Mouse (Mus musculus): ENCODE data around the gene Topbp1. TPM values are rescaled to one million over a fixed set of nuclear protein-coding genes. Genes with fewer than 3 reads are reported as not detected.

Gene Topbp1
- polyA plus RNA-seq, 1 experiment from 2014 or later = 57.3 TPM

DNA sequence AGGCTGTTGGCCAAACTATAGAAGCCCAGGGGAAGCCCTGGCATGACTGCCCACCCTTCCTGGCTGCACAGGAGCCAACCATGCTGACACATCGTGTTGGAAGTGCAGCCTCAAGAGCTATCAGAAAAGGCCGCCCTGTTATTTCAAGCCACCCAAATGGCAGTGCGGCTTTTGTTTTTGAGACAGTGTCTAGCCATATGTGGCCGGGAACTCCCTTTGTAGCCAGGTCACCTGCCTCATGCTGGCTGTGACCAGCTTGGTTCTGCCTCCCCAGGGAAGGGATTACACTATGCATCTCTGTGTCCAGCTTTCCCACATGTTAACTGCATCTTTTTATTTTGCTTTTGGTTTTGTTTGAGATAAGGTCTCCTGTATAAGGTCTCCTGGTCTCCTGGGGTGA, 75.6 kb downstream of the Topbp1 start:
- WGBS = 83% methylated on average over 4 of the region's 4 CpGs
- H3K36me3 ChIP-seq (ENCODE audit: insufficient read depth, low read length) = no peaks in the 10 kb centered on the region
- no peak overlapping the region for H3K4me2 ChIP-seq (replicated peaks; ENCODE audit: low read depth, low read length)
- H3K9me3 ChIP-seq (ENCODE audit: low read length) = no peaks in the 10 kb centered on the region
- H3K4me1 ChIP-seq (ENCODE audit: insufficient read depth, low read length) = peaks cover 3% of the 10 kb centered on the region; the same call in 1 of the 2 replicates
- no peaks in the 10 kb centered on the region for H3K27me3 ChIP-seq (ENCODE audit: insufficient read depth, low read length)
- no peak overlapping the region for H3K4me3 ChIP-seq (ENCODE audit: low read length)
- no peak overlapping the region for H3K9ac ChIP-seq (replicated peaks; ENCODE audit: low read length)
- H3K27ac ChIP-seq (ENCODE audit: low read length) = no peak overlapping the region
- no peak for ATAC-seq (ENCODE audit: low FRiP score, low TSS enrichment)

- H3K4me3 ChIP-seq (ENCODE audit: low read length) = no peak overlapping the region
- H3K4me1 ChIP-seq (ENCODE audit: insufficient read depth, low read length) = peaks cover 7% of the 10 kb centered on the region; the same call in 1 of the 2 replicates
- ATAC-seq (ENCODE audit: low FRiP score, low TSS enrichment) = no peak
- no peaks in the 10 kb centered on the region for H3K36me3 ChIP-seq (ENCODE audit: insufficient read depth, low read length)
- H3K4me2 ChIP-seq (replicated peaks; ENCODE audit: low read depth, low read length) = no peak overlapping the region
- H3K27me3 ChIP-seq (ENCODE audit: insufficient read depth, low read length) = no peaks in the 10 kb centered on the region
- no peaks in the 10 kb centered on the region for H3K9me3 ChIP-seq (ENCODE audit: low read length)
- WGBS = 42% methylated on average over 6 of the region's 6 CpGs
- no peak overlapping the region for H3K27ac ChIP-seq (ENCODE audit: low read length)
- H3K9ac ChIP-seq (replicated peaks; ENCODE audit: low read length) = no peak overlapping the region
Observed at GRCm38 (mm10) chr9:103382989-103383388, 78.0 kb downstream of the Topbp1 start.

DNA sequence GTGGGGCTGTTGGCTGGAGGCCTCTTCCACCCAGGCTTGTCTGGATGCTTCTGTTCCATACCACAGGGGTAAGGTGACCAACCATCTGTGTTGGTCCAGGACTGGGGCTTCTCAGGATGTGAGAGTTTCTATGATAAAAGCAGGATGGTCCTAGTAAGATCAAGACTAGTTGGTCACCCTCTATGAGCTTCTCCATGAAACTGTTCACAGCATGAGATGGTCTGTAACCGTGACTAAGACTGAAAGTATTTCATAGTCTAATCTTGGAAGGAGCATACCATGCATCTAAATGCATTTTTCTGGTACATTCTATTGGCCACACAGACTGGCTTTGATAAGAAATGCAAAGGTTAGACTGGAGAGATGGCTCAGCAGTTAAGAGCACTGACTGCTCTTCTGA, 78.6 kb downstream of the Topbp1 start:
- no peak overlapping the region for H3K27ac ChIP-seq (ENCODE audit: low read length)
- no peaks in the 10 kb centered on the region for H3K27me3 ChIP-seq (ENCODE audit: insufficient read depth, low read length)
- no peak for ATAC-seq (ENCODE audit: low FRiP score, low TSS enrichment)
- no peaks in the 10 kb centered on the region for H3K9me3 ChIP-seq (ENCODE audit: low read length)
- H3K4me1 ChIP-seq (ENCODE audit: insufficient read depth, low read length) = peaks cover 7% of the 10 kb centered on the region; the same call in 1 of the 2 replicates
- H3K36me3 ChIP-seq (ENCODE audit: insufficient read depth, low read length) = no peaks in the 10 kb centered on the region
- no peak overlapping the region for H3K4me2 ChIP-seq (replicated peaks; ENCODE audit: low read depth, low read length)
- no peak overlapping the region for H3K4me3 ChIP-seq (ENCODE audit: low read length)
- H3K9ac ChIP-seq (replicated peaks; ENCODE audit: low read length) = no peak overlapping the region
- WGBS = 89% methylated on average over 1 of the region's 1 CpGs

DNA sequence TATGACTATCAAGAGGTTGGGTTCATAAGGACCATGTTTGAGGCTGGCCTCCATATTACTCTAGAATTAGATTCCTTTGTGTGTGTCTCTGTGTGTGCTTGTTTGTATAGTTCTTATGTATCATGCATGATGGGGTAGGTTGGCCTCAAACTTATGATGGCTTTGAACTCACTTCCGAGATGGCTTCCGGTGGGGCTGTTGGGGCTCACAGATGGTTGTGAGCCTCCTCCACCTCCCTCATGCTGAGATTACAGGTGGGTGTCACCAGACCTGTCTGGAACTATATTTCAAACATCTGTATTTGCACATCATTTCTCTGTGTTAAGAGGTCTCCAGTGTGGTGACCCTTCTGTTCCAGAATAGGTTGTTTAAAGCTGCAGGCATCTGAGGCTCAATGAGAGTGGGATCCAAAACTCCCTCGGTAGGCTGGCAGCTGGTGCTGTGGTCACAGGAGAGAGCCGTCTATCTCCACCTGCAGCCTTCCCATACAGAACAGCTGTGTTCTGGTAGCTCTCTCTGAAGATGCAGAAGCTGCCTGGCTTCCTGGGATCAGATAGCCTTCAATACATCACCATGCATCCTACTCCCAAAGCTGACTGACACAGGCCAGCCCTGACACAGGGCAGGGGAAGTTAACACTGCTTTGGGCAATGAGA, 79.3 kb downstream of the Topbp1 start:
- WGBS = 66% methylated on average over 4 of the region's 4 CpGs
- no peaks in the 10 kb centered on the region for H3K27me3 ChIP-seq (ENCODE audit: insufficient read depth, low read length)
- no peak for ATAC-seq (ENCODE audit: low FRiP score, low TSS enrichment)
- no peak overlapping the region for H3K4me3 ChIP-seq (ENCODE audit: low read length)
- no peaks in the 10 kb centered on the region for H3K36me3 ChIP-seq (ENCODE audit: insufficient read depth, low read length)
- H3K9me3 ChIP-seq (ENCODE audit: low read length) = no peaks in the 10 kb centered on the region
- H3K27ac ChIP-seq (ENCODE audit: low read length) = no peak overlapping the region
- H3K9ac ChIP-seq (replicated peaks; ENCODE audit: low read length) = no peak overlapping the region
- H3K4me2 ChIP-seq (replicated peaks; ENCODE audit: low read depth, low read length) = no peak overlapping the region
- peaks cover 7% of the 10 kb centered on the region; the same call in 1 of the 2 replicates for H3K4me1 ChIP-seq (ENCODE audit: insufficient read depth, low read length)

- Histone ChIP-seq H3K4me2 (replicated peaks; ENCODE audit: low read depth, low read length) (no peak overlapping the region), H3K4me3 (ENCODE audit: low read length) (no peak overlapping the region), H3K9ac (replicated peaks; ENCODE audit: low read length) (no peak overlapping the region), H3K36me3 (ENCODE audit: insufficient read depth, low read length) (no peaks in the 10 kb centered on the region), H3K27ac (ENCODE audit: low read length) (no peak overlapping the region), H3K9me3 (ENCODE audit: low read length) (no peaks in the 10 kb centered on the region), H3K27me3 (ENCODE audit: insufficient read depth, low read length) (no peaks in the 10 kb centered on the region), H3K4me1 (ENCODE audit: insufficient read depth, low read length) (peaks cover 7% of the 10 kb centered on the region; the same call in 1 of the 2 replicates)
- WGBS = 7% methylated on average over 1 of the region's 1 CpGs
- ATAC-seq (ENCODE audit: low FRiP score, low TSS enrichment) = no peak
Observed at GRCm38 (mm10) chr9:103385600-103385999, 80.6 kb downstream of the Topbp1 start.

DNA sequence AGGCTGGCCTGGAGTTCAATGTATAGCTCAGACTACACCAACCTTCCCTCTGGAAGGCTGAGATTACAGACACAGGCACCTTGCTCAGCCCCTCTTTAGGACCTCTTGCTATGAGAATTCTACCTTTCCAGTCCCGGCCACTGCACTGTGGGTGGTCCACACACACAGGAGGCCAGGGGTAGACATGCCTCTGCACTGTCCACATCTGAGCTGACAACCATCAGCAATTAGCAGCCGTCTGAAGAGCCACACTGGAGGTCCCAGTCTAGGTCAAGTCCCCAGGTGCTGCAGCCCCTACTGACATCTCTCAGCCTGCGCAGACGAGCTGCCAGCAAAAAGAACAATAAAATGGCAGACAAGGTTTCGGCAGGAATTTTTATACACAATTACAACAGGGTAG, 81.6 kb downstream of the Topbp1 start:
- H3K4me2 ChIP-seq (replicated peaks; ENCODE audit: low read depth, low read length) = no peak overlapping the region
- no peak overlapping the region for H3K4me3 ChIP-seq (ENCODE audit: low read length)
- 27% methylated on average over 5 of the region's 5 CpGs for WGBS
- H3K9ac ChIP-seq (replicated peaks; ENCODE audit: low read length) = no peak overlapping the region
- H3K36me3 ChIP-seq (ENCODE audit: insufficient read depth, low read length) = no peaks in the 10 kb centered on the region
- H3K27ac ChIP-seq (ENCODE audit: low read length) = no peak overlapping the region
- 0 out of 2 replicates have a peak, but pooled peaks have one; percentile 49 for ATAC-seq (ENCODE audit: low FRiP score, low TSS enrichment)
- H3K9me3 ChIP-seq (ENCODE audit: low read length) = no peaks in the 10 kb centered on the region
- H3K4me1 ChIP-seq (ENCODE audit: insufficient read depth, low read length) = peaks cover 7% of the 10 kb centered on the region; the same call in 1 of the 2 replicates
- H3K27me3 ChIP-seq (ENCODE audit: insufficient read depth, low read length) = no peaks in the 10 kb centered on the region

DNA sequence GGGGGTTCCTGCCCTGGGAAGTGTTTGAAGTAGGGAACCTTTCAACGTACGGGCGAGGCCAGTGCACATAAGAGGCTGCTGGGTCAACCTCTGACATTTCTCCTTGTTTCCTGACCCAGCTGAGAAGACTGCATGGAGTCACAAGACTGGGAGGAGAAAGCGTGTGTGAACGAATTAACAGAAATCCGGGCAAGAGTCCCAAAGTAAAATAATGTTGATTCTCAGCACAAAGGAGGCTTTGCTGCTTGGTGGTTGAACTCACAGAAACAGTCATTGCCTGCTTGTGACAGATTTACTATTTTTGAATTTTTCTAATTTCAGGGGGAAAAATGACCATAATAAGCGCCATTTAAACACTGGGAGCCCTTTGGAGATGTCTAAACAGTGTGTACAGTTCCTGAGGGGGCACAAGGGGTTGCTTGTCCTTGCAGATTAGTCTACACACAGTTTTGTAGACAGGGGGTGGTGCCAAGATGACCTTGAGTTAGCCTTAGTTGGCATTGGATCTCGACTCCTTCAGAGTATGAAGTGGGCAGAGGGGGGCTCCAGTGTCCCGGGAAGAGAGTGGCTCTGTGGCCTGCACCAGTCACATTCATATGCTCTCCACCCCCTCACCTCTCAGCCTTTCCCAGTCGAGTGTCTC, 82.1 kb downstream of the Topbp1 start:
- no peak overlapping the region for H3K4me3 ChIP-seq (ENCODE audit: low read length)
- peaks cover 7% of the 10 kb centered on the region; the same call in 1 of the 2 replicates for H3K4me1 ChIP-seq (ENCODE audit: insufficient read depth, low read length)
- H3K27me3 ChIP-seq (ENCODE audit: insufficient read depth, low read length) = no peaks in the 10 kb centered on the region
- H3K9me3 ChIP-seq (ENCODE audit: low read length) = no peaks in the 10 kb centered on the region
- H3K36me3 ChIP-seq (ENCODE audit: insufficient read depth, low read length) = no peaks in the 10 kb centered on the region
- WGBS = 48% methylated on average over 10 of the region's 10 CpGs
- no peak overlapping the region for H3K9ac ChIP-seq (replicated peaks; ENCODE audit: low read length)
- no peak for ATAC-seq (ENCODE audit: low FRiP score, low TSS enrichment)
- H3K27ac ChIP-seq (ENCODE audit: low read length) = no peak overlapping the region
- no peak overlapping the region for H3K4me2 ChIP-seq (replicated peaks; ENCODE audit: low read depth, low read length)

GRCm38 (mm10) chr9:103389261-103389660, 84.2 kb downstream of the Topbp1 start:
- no peak for ATAC-seq (ENCODE audit: low FRiP score, low TSS enrichment)
- Histone ChIP-seq H3K4me1 (ENCODE audit: insufficient read depth, low read length) (peaks cover 7% of the 10 kb centered on the region; the same call in 1 of the 2 replicates), H3K9ac (replicated peaks; ENCODE audit: low read length) (no peak overlapping the region), H3K36me3 (ENCODE audit: insufficient read depth, low read length) (no peaks in the 10 kb centered on the region), H3K9me3 (ENCODE audit: low read length) (no peaks in the 10 kb centered on the region), H3K4me2 (replicated peaks; ENCODE audit: low read depth, low read length) (no peak overlapping the region), H3K4me3 (ENCODE audit: low read length) (no peak overlapping the region), H3K27ac (ENCODE audit: low read length) (no peak overlapping the region), H3K27me3 (ENCODE audit: insufficient read depth, low read length) (no peaks in the 10 kb centered on the region)
- WGBS = 84% methylated on average over 6 of the region's 6 CpGs

DNA sequence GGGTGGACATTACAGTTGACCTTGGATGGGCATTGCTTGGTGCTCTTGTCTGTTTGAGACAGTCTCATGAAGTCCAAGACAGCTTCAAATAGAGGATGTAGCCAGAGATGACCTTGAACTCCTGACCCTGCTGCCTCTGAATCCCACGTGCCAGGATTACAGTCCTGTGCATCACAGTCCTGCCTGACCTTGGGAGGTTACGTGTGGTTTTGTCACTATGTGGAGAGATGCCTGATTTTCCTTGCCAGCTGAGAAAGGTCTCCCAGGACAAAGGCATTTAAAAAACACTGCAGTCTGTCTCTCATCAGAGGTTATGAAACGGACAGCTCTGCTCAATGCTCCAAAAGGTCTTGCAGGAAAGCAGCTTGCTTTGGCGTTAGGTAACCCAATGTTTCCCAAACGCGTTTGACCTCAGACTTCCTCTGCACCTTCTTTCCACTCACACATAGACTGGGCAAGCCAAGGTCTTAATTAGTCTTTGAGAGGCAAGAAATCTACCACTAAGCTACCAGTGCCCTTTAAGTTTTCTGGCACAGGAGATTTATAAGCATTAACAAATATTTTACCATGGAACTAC, 86.9 kb downstream of the Topbp1 start:
- Histone ChIP-seq H3K4me2 (replicated peaks; ENCODE audit: low read depth, low read length) (no peak overlapping the region), H3K36me3 (ENCODE audit: insufficient read depth, low read length) (no peaks in the 10 kb centered on the region), H3K27me3 (ENCODE audit: insufficient read depth, low read length) (no peaks in the 10 kb centered on the region), H3K27ac (ENCODE audit: low read length) (no peak overlapping the region), H3K9ac (replicated peaks; ENCODE audit: low read length) (no peak overlapping the region), H3K4me1 (ENCODE audit: insufficient read depth, low read length) (peaks cover 1% of the 10 kb centered on the region; the same call in 1 of the 2 replicates), H3K4me3 (ENCODE audit: low read length) (no peak overlapping the region), H3K9me3 (ENCODE audit: low read length) (0 out of 2 replicates have a peak, but pooled peaks cover 2% of the 10 kb centered on the region)
- WGBS = 66% methylated on average over 6 of the region's 6 CpGs
- no peak for ATAC-seq (ENCODE audit: low FRiP score, low TSS enrichment)

DNA sequence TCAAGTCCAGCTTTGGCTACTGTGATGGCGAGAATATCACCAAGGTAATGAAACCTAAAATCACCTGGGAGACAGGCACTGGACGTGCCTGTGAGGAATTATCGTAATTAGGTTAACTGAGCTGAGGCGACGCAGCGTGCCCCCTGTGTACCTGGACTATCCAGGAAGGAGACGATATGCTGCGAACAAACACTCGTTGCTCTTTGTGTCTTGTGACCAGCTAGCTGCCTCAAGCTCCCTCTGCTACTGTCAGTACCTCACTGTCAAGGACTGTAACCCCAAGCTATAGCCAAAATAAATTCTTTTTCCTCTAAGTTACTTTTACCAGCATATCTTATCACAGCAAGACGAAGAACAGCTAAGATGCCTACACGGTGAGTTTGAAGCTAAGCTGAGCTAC, 88.2 kb downstream of the Topbp1 start:
- no peak for ATAC-seq (ENCODE audit: low FRiP score, low TSS enrichment)
- Histone ChIP-seq H3K9ac (replicated peaks; ENCODE audit: low read length) (no peak overlapping the region), H3K27ac (ENCODE audit: low read length) (no peak overlapping the region), H3K9me3 (ENCODE audit: low read length) (0 out of 2 replicates have a peak, but pooled peaks cover 2% of the 10 kb centered on the region), H3K4me2 (replicated peaks; ENCODE audit: low read depth, low read length) (no peak overlapping the region), H3K36me3 (ENCODE audit: insufficient read depth, low read length) (no peaks in the 10 kb centered on the region), H3K4me3 (ENCODE audit: low read length) (no peak overlapping the region), H3K4me1 (ENCODE audit: insufficient read depth, low read length) (no peaks in the 10 kb centered on the region), H3K27me3 (ENCODE audit: insufficient read depth, low read length) (no peaks in the 10 kb centered on the region)
- WGBS = 86% methylated on average over 11 of the region's 11 CpGs
